Mouse (Mus musculus): Measurements from ENCODE around the gene Fam71e1.

DNA sequence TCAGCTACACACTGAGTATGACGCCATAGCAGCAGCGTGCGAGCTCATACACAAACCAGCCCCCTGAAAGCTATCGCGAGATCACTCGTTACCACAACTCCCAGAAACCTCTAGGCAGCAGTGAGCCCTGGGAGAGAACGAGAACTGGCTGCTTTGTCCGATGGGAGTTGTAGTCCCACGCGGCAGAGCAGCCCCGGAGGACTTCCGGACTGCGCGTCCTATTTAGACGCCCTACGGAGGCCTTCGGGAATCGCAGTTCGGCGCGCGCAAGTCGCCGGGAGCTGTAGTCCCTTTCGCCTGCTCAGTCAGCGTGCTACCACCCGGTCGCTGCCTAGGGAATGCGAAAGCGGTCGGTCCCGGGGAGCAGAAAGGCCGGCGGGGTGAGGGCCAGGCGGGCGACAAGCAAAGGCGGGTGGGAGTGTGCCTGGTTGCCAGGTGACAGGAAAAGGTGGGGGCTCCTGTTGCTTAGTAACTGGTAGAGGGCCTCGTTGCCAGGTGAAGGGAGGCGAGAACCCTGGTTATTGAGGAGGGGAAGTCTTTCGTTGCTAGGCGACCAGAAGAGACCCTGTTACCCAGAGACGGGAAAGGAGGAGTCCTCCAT lies 28.5 kb upstream of the Fam71e1 start, which contains the start of gene Josd2:
- TF ChIP-seq CTCF (IDR thresholded peaks at IDR 0.05; ENCODE audit: low read depth, low read length) (no peak), EP300 (IDR thresholded peaks at IDR 0.05; ENCODE audit: insufficient read depth, low read depth, low read length) (no peak)

Data from ES-Bruce4 (cell line).